Mouse (Mus musculus) neural tube, embryonic 13.5 days (tissue): ENCODE results near the gene Tsfm. TPM values are rescaled to one million over a fixed set of nuclear protein-coding genes. Genes with fewer than 3 reads are reported as not detected.
"Not testable (repeated sequence)": the region's sequence is repeated elsewhere in the genome, so short reads cannot be mapped to it uniquely, and the experiment has no call there.

Experiments
- ATAC-seq: fragments of 200-750 bp; cut with Nextera tagmentation; 2 replicates; pipeline ENCODE4 v1.8.0; 2017; ENCODE audit warnings: low read depth, mild to moderate bottlenecking, moderate TSS enrichment, moderate library complexity
- H3K27ac ChIP-seq: fragments of 300-500 bp; sonication (generic); replicated peaks from 2 replicates; pipeline ENCODE4 v1.5.1; 2015; ENCODE audit warnings: moderate library complexity, mild to moderate bottlenecking, inconsistent platforms
- H3K27me3 ChIP-seq: fragments of 300-500 bp; sonication (generic); 2 replicates; pipeline ENCODE4 v1.6.1; 2015; ENCODE audit warnings: mild to moderate bottlenecking, inconsistent platforms
- H3K36me3 ChIP-seq: fragments of 300-500 bp; sonication (generic); 2 replicates; pipeline ENCODE4 v1.6.1; 2015; ENCODE audit warnings: mild to moderate bottlenecking, inconsistent platforms
- H3K4me1 ChIP-seq: fragments of 300-500 bp; sonication (generic); replicated peaks from 2 replicates; pipeline ENCODE4 v1.6.1; 2015; ENCODE audit warnings: inconsistent platforms
- H3K4me2 ChIP-seq: fragments of 300-500 bp; sonication (generic); 2 replicates; pipeline ENCODE4 v1.6.1; 2015; ENCODE audit warnings: inconsistent platforms, mild to moderate bottlenecking, moderate library complexity
- H3K4me3 ChIP-seq: fragments of 300-500 bp; sonication (generic); 2 replicates; pipeline ENCODE4 v1.5.1; 2015; ENCODE audit warnings: mild to moderate bottlenecking, inconsistent platforms
- H3K9ac ChIP-seq: fragments of 300-500 bp; sonication (generic); 2 replicates; pipeline ENCODE4 v1.6.1; 2015; ENCODE audit warnings: moderate library complexity, mild to moderate bottlenecking, inconsistent platforms
- H3K9me3 ChIP-seq: fragments of 300-500 bp; sonication (generic); 2 replicates; pipeline ENCODE4 v1.6.1; 2016; ENCODE audit warnings: inconsistent platforms
- WGBS: fragments of 180-500 bp; shearing (Covaris S2); methylation state at CpG from one replicate; pipeline ENCODE4 v1.1.7; 2015; 5-methylcytosine and 5-hydroxymethylcytosine counted together
- polyA plus RNA-seq: library from polyadenylated mRNA; unstranded; fragments of >200 nt; fragmentation: Nextera tagmentation; extraction: Ambion mirVana; gene quantifications from 2 replicates; pipeline ENCODE4 v1.2.1, GENCODE M21; 2015

The Tsfm gene
- polyA plus RNA-seq, 1 experiment from 2014 or later: 53.3 TPM

DNA sequence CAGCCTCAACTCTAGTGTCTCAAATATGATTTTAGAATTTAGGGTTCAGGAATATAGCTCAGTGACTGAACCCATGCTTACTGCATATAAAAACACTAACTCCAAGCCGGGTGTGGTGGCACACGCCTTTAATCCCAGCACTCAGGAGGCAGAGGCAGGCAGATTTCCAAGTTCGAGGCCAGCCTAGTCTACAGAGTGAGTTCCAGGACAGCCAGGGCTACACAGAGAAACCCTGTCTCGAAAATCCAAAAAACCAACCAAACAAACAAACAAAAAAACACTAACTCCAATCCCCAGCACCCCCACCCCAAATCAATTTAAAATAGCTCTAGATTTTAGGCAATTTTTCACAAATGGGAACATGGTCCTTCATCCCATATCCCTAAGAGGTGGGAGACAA lies 31.5 kb upstream of the Tsfm start:
- H3K9me3 ChIP-seq, H3K4me3 ChIP-seq, H3K27ac ChIP-seq, H3K4me2 ChIP-seq, ATAC-seq, H3K9ac ChIP-seq, H3K27me3 ChIP-seq: not testable (repeated sequence)
- WGBS: 91% methylated on average over 4 of the region's 4 CpGs
- Histone ChIP-seq H3K36me3 (peaks cover 31% of the 10 kb centered on the region), H3K4me1 (peaks cover 71% of the 10 kb centered on the region)

DNA sequence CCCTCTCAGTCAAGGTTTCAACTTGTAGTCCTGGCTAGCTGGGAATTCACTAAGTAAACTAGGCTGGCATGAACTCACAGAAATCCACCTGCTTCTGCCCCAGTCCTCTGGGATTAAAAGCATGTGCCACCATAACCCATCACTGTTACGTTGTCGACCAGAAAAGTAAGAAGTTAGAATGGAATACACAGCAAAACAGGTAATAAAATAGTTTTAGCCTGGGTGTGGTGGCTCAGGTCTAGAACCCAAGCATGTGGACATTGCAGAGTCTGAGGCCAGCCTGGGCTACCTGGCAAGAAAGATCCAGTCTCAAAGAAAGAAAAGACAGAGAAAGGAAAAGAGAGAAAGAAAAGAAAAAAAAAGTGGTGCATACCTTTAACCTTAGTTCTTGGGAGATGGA lies 30.9 kb upstream of the Tsfm start:
- H3K4me3 ChIP-seq: peak overlapping the region; percentile 90
- no peaks in the 10 kb centered on the region for H3K9me3 ChIP-seq
- H3K27ac ChIP-seq: peak overlapping the region; percentile 98
- peak overlapping the region; percentile 99 for H3K9ac ChIP-seq
- ATAC-seq: no peak
- H3K27me3 ChIP-seq: no peaks in the 10 kb centered on the region
- peaks cover 68% of the 10 kb centered on the region for H3K4me1 ChIP-seq
- 77% methylated on average over 2 of the region's 2 CpGs for WGBS
- peaks cover 31% of the 10 kb centered on the region for H3K36me3 ChIP-seq
- peak overlapping the region; percentile 87 for H3K4me2 ChIP-seq

DNA sequence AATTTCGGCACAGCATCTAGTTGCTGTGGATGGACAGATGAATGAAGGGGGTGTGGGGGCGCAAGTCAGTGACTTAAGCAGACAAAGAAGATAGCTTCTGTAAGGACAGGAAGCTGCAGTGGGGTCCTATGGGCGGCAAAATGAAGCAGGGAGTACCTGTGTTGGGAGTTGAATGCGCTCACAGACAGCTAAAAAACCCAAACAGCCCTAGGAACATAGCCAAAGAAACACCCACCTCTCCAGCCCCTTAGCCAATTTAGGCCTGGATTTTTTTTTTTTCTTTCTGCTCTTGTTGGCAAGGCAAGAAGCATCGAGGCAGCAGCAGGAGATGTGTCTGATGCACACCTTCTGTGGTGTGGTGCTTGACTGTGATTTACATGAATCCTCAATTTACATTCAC lies 30.4 kb upstream of the Tsfm start:
- no peak for ATAC-seq
- Histone ChIP-seq H3K4me3 (peak overlapping the region; percentile 90), H3K9me3 (no peaks in the 10 kb centered on the region), H3K4me1 (peaks cover 69% of the 10 kb centered on the region), H3K36me3 (peaks cover 31% of the 10 kb centered on the region), H3K4me2 (peak overlapping the region; percentile 87), H3K9ac (peak overlapping the region; percentile 99), H3K27me3 (no peaks in the 10 kb centered on the region), H3K27ac (peak overlapping the region; percentile 98)
- 24% methylated on average over 5 of the region's 5 CpGs for WGBS

DNA sequence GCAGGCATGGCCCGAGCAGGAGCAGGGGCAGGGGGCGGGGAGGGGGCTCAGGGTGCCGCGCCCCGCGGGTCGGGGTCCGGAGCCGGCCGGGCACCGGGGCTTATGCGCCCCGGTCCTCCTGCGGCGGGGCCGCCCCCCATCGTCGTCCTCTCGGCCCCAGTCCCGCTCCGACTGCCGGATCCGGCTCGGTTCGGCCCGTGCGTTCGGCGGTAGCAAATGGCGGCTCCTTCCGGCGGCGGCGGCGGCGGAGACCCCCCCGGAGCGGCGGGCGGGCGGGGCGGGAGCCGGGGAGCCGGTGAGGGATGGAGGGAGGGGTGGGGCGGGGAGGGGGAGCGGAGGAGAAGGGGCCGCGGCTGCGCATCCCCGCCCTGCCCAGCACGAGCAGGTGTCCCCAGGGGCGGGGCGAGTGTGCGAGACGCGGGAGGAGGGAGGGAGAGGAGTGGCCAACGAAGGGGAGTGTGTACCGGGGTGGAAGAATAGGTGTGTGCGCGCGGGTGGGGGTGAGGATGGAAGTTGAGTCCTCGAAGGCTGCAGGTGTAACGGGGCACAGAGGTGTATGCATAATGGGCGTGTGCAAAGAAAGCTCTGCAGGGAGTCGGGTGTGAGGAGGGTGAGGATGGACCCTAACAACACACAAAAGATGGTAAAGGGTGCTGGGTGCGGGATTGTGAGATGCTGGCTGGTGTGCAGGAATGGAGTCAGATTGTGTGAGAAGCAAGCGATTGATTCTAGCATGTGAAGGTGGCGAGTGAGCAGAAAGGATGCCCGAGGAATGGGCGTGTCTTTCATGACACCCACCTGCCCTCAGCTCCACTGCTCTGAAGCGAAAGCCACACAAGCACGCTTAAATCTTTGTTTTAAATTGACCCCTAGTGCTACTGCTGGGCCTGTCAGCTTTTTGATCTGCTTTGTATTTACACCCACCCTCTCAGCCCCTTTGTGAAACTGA lies 29.6 kb upstream of the Tsfm start, which contains the start of gene March9:
Gene March9, minus strand, starts transcription at position 217 of the 949 bp plus-strand sequence.
- Histone ChIP-seq H3K4me1 (peaks cover 69% of the 10 kb centered on the region), H3K9ac (peak within 1 kb of the TSS; percentile 99), H3K9me3 (no peaks in the 10 kb centered on the region), H3K27me3 (no peaks in the 10 kb centered on the region), H3K4me3 (peak within 1 kb of the TSS; percentile 90), H3K27ac (peak within 1 kb of the TSS; percentile 98), H3K36me3 (peaks cover 31% of the 10 kb centered on the region), H3K4me2 (peak within 1 kb of the TSS; percentile 87)
- under 1% methylated on average over 27 of the region's 72 CpGs for WGBS
- ATAC-seq: peak; percentile 37

DNA sequence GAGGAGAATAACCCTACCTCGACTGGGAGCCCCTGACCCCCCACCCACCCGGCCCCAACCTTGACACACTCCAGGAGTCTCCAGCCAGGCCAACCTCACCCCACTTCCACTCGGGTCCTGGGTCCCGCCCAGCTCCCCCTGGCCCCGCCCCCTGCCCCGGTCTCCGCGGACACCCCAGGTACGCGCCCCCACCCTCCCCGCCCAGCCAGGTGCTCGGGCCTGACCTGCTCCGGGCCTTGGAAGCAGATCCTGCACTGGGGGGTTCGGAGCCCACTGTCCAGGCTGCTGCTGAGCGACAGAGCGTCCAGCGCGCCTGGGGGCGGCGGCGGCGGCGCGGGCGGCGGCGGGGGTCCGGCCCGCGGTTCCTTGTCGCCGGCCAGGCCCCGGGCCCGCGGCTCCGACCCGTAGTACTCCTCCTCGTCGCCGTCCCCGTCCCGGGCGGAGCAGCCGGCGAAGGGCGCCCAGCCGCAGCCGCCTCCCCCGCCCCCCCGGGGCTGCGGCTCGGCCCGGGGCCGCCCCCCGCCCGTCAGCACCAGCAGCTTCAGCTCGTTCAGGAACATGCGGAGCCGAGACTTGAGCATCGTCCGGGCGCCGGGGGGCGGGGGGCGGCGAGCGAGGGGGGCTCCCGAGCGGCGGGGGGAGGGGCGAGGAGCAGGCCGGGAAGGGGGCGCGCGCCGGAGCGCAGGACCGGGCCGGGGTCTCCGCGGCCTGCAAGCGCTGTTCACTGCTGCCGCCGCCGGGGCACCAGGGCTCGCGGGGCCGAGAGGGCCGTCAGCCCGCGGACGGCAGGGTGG lies 28.7 kb upstream of the Tsfm start:
- ATAC-seq: no peak; the same call in 1 of the 2 replicates
- peaks cover 33% of the 10 kb centered on the region for H3K36me3 ChIP-seq
- H3K9me3 ChIP-seq: no peaks in the 10 kb centered on the region
- H3K4me2 ChIP-seq: peak overlapping the region; percentile 87
- peaks cover 69% of the 10 kb centered on the region for H3K4me1 ChIP-seq
- no peaks in the 10 kb centered on the region for H3K27me3 ChIP-seq
- peak overlapping the region; percentile 99 for H3K9ac ChIP-seq
- peak overlapping the region; percentile 98 for H3K27ac ChIP-seq
- peak overlapping the region; percentile 90 for H3K4me3 ChIP-seq
- under 1% methylated on average over 56 of the region's 92 CpGs for WGBS

DNA sequence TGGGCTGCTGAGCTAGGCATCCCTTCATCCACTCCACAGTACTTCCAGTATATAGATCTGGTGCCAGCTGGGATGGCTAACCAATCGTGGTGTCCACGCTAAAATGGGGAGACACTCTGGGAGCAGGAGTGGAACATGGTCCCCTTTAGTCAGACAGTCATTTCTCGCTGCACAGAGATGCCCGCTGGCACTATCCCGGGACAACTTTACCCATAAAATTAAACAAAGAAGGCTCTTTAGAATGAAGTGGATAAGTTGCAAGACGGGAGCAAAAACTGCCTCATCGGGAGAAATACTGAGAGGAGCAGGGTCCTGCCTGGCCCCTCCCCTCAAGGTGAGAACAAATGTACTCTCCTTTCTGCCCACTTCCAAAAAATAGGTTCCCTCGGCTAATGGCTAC lies 28.1 kb upstream of the Tsfm start:
- Histone ChIP-seq H3K4me1 (peaks cover 68% of the 10 kb centered on the region), H3K27ac (peak overlapping the region; percentile 98), H3K9me3 (no peaks in the 10 kb centered on the region), H3K4me3 (peak overlapping the region; percentile 90), H3K36me3 (peaks cover 40% of the 10 kb centered on the region), H3K27me3 (0 out of 2 replicates have a peak, but pooled peaks cover under 1% of the 10 kb centered on the region), H3K4me2 (peak overlapping the region; percentile 87), H3K9ac (peak overlapping the region; percentile 99)
- ATAC-seq: no peak
- WGBS: 4% methylated on average over 8 of the region's 8 CpGs

DNA sequence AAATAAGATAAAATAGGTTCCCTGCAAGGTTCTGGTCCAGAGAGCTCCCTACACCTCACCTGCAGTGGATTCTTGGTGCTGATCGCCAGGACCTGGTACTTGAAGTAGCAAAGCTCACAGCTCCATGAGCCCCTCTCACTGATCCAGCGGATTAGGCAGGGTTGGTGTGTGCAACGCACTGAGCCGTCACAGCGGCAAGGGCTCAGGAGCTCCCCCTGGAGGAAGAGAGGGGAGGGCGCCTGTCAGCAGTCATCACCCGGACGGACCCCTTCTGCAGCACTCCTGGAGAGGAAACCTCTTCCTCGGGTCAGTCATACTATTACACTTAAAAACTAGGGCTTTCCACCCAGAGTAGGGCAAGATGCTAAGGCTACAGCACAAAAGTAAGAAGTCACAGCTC lies 27.5 kb upstream of the Tsfm start:
- no peak for ATAC-seq
- peak overlapping the region; percentile 99 for H3K9ac ChIP-seq

DNA sequence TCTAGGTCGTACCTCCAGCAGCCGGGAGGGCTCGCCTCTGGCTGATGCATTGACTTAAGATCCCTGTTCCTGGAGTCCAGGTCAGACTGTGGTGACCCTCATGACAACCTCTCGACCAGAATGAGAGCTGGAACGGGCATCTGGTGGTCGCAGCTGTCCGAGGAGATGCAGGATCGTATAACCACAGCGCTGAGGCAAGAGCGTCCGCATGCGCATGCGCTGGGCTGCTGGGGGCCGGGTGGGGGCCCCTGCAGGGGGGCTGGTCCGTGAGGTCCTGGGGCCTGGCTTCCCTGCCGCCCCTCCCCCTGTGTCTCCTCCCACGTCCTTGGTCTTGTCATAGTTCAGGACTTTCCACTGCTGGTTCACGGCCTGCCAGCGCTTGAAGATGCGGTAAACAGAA lies 25.9 kb upstream of the Tsfm start:
- Histone ChIP-seq H3K4me3 (no peak overlapping the region), H3K9ac (no peak overlapping the region), H3K27me3 (peaks cover 20% of the 10 kb centered on the region), H3K36me3 (peaks cover 48% of the 10 kb centered on the region), H3K27ac (no peak overlapping the region), H3K4me1 (peaks cover 58% of the 10 kb centered on the region), H3K9me3 (no peaks in the 10 kb centered on the region), H3K4me2 (no peak overlapping the region)
- WGBS: 88% methylated on average over 20 of the region's 20 CpGs
- no peak for ATAC-seq

More for the DNA sequence above, 27.5 kb upstream of the Tsfm start:
- peaks cover 45% of the 10 kb centered on the region for H3K36me3 ChIP-seq
- peak overlapping the region; percentile 90 for H3K4me3 ChIP-seq
- under 1% methylated on average over 9 of the region's 9 CpGs for WGBS
- peak overlapping the region; percentile 87 for H3K4me2 ChIP-seq
- 0 out of 2 replicates have a peak overlapping the region, but pooled peaks have one; percentile 98 for H3K27ac ChIP-seq
- H3K9me3 ChIP-seq: no peaks in the 10 kb centered on the region
- H3K4me1 ChIP-seq: peaks cover 68% of the 10 kb centered on the region
- H3K27me3 ChIP-seq: 0 out of 2 replicates have a peak, but pooled peaks cover 4% of the 10 kb centered on the region

DNA sequence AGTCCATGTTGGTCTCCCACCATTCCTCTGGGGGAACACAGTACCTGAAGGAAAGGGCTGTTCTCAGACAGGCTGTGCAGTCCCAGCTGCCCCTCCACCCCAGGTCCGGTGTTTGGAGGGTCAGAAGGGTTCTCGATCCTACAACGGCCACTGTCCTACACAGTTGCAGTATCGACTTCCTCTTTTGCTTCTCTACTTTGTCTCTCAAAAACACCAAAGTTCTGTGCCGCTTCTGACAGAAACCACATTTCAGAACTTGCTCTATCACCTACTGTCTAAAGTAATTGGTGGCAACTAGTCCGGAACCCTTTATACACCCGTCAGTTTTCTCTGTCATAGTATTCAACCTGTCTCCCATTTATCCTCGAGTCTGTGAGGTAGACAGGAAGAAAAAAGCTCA lies 24.8 kb upstream of the Tsfm start:
- H3K4me1 ChIP-seq: peaks cover 47% of the 10 kb centered on the region
- peaks cover 31% of the 10 kb centered on the region for H3K27me3 ChIP-seq
- no peak overlapping the region for H3K4me2 ChIP-seq
- H3K9me3 ChIP-seq: no peaks in the 10 kb centered on the region
- no peak overlapping the region for H3K27ac ChIP-seq
- no peak overlapping the region for H3K9ac ChIP-seq
- H3K4me3 ChIP-seq: no peak overlapping the region
- WGBS: 88% methylated on average over 8 of the region's 8 CpGs
- peaks cover 48% of the 10 kb centered on the region for H3K36me3 ChIP-seq
- ATAC-seq: no peak

DNA sequence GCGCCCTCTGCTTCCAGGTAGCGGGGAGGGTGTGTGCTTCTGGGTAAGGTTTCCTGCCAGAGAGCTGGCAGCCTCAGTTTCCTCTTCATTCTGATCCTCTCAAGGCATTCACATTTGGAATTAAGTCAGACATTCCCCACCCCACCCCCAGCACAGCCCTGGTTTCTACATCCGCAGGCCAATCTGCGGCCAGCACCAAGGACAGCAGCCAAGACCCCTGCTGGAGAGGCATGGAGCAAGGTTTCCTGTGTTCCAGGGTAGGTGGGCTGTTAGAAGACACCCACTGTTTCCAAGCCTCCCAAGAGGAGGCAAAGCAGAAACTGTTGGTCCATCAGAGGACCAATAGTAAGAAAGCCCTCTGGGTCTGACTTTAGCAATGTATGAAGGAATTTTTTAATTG lies 24.0 kb upstream of the Tsfm start:
- 72% methylated on average over 4 of the region's 4 CpGs for WGBS
- Histone ChIP-seq H3K36me3 (peaks cover 48% of the 10 kb centered on the region), H3K27me3 (peaks cover 38% of the 10 kb centered on the region), H3K4me2 (no peak overlapping the region), H3K9ac (no peak overlapping the region), H3K9me3 (no peaks in the 10 kb centered on the region), H3K4me1 (peaks cover 45% of the 10 kb centered on the region), H3K27ac (no peak overlapping the region), H3K4me3 (no peak overlapping the region)
- ATAC-seq: no peak

DNA sequence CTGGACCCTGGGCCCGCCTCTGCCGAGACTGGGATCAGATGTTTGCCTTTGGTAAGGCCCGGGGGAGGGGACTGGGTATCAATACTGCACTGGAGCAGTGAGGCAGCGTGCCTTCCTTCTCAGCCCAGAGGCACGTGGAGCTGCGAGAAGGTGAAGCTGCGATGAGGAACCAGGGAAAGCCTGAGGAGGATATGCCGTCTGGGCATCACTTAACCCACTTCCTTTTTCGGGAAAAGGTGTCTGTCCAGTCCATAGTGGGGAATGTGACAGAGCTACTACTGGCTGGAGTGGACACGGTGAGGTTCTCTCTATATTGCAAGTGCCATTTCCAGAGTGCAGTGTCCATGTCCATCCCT lies 19.5 kb upstream of the Tsfm start:
- Histone ChIP-seq H3K9ac (no peak overlapping the region), H3K9me3 (no peaks in the 10 kb centered on the region), H3K4me2 (no peak overlapping the region), H3K4me1 (peaks cover 18% of the 10 kb centered on the region), H3K4me3 (no peak overlapping the region), H3K27ac (no peak overlapping the region), H3K36me3 (peaks cover 22% of the 10 kb centered on the region), H3K27me3 (peaks cover 66% of the 10 kb centered on the region)
- ATAC-seq: no peak
- 17% methylated on average over 10 of the region's 10 CpGs for WGBS
